Mouse (Mus musculus) kidney, adult 11 months (tissue): ENCODE results near the gene Fam131a.

ENCODE experiments used
- DNase-seq: peaks from one replicate; pipeline ENCODE4 v3.0.0; 2022

The Fam131a gene

DNA sequence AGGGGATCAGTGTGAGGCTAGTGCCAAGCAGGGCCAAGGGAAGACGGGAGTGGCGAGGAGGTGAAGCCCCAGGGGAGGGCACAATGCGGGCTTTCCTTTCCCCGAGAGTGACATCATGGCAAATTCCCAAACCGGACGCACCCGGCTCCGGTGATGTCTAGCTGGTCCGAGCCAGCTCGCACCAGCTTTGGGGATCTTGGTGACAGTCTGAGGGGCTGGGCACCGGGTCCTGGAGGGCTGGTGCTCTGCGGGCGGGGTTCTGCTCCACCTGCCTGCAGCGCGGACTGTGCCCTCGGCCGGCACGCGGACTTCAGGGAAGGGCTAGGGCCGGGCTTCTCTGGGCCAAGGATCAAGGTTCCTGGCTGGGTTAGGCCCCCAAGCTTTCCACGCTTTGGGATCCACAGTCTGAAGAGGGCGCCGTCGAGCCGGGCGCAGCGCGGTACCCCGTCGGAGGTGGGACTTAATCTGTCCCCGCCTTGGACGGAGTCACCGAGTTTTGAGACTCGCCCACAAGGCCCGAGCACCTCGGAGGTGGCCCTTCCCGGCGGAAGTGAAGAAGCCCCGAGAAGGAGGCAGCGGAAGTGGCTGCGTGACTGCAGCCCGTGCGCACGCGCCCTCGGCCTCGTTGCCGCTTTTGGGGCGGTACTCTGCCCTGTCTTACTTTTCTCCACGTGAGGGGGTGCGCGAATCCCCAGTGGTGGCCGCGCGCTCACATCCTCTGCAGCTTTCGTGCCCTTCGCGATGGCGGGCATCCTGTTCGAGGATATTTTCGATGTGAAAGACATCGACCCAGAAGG, 24.3 kb downstream of the Fam131a start, which contains the start of the genes Polr2h and Clcn2:
Gene Polr2h (plus strand): TSS at position 485 of the 797 bp plus-strand sequence.
Gene Clcn2 (minus strand): TSS at position 566 of the 797 bp plus-strand sequence.
- DNase-seq: peak; percentile 98

DNA sequence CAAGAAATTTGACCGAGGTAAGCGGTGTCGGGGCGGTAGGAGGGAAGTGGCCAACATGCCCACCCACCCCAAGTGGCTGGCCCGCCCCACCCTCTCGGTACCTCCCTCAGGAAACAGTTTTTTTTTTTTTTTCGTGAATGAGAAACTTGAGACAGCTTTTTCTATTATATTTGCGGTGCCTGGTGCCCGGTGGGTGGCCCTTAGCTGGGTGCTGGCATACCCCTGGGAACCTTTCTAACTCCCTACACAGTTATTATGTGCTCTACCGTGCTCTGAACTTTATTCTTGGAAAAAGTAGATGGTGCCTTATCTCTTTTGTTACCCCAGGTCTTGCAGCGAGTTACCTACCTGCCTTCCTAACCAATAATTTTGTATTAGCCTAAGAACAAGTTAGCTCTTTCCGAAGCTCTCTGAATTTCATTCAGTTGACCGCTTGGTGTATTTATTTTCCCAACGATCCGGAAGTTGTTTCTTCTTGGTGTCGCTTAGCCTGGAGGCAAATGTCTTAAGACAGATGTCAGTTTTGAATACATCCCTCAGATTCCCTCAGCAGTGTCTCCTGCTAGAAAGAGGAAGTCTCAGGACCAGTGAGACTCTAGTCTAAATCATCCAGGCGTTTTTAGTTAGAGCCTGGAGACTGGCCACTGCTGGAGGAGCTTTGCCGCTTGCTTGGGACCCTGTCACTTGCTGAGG, 25.1 kb downstream of the Fam131a start:
- no peak for DNase-seq

DNA sequence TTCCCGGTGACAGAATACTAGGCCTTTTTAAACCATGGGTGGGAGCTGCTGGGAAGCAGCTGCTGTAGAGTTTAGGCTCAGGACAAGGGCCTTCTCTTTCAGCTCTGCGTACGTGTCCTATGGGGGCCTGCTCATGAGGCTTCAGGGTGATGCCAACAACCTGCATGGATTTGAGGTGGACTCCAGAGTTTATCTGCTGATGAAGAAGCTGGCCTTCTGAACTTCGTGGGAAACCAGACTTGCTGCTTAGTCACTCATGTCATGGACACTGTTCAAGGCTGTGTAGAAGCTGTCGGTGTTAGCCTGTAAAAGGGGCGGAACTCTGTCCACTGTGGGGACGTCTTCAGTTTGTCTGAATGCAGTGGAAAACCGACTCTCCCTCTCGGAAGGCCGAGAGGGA, 28.8 kb downstream of the Fam131a start:
- DNase-seq: no peak

DNA sequence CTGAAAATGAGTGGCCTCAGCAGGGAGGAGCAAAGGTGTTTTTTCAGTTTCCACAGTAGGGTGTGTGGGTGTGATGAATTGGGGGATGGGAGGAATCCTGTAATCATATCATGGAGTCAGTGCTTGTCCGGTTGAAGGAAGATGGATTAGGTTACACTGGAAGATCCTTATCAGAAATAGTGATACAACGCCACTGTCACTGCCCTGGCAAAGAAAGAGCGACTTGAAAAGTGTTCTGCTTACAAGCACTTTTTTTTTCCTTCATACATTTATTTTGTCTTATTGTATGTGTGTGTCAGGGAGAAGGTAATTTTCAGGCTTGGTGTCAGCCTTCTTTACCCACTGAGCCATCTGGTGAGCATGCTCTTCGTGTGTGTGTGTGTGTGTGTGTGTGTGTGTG, 29.7 kb downstream of the Fam131a start:
- no peak for DNase-seq

DNA sequence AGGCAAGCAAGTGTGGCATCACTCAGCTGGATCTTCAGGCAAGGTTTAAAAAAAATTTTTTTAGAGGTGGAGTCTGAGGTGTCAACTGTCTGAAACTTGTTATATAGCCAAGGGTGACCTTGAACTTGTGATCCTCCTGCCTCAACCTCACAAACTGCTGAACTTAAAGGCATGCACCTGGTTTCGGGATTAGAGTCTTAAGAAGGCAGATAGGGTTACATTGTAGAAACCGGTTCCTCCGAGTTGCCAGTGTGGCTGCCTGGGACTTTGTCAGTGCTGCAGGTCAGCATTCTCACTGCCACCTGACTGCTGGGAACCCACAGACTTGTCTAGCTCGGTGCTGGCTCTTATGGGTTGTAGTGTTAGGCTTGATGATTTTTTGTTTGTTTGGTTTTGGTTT, 30.2 kb downstream of the Fam131a start:
- no peak for DNase-seq

DNA sequence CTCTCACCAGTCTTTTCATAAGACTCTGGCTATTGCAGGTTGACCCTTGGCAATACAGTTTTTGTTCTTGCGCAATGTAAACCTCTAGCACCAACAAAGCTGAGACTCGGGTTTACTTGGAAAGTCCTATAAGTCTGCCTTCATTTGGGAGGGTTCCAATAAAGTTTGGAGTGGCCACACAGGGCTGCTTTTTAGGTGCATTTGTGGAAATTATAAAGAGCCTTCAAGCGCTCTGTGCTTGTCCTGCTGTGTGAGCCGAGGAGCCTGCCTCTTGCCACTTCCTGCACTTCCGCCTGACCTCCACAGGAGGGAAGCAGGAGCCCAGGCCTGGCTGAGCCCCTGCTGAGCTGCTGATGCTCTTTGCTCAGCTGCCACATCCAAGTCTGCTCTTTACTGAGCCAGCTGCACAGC, 31.3 kb downstream of the Fam131a start:
- peak; percentile 54 for DNase-seq

DNA sequence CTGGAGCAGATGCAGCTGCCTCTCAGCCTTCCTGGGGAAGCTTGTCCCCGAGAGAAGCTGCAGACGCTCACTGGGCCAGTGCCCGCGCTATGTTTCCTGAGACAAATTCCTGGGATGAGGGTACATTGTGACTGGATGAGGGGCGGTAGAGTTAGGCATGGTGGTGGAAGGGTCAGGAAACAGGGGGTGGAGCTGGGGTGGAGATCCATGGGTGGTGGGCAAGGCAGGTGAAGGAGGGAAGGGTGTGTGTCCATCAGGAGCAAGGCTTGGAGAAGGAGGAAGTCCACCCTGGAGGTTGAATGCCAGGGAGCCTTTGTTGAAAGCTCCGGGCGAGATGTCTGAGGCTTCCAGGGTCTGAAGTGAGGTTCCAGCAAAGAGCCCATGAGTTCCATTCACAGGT, 32.3 kb downstream of the Fam131a start:
- no peak for DNase-seq

DNA sequence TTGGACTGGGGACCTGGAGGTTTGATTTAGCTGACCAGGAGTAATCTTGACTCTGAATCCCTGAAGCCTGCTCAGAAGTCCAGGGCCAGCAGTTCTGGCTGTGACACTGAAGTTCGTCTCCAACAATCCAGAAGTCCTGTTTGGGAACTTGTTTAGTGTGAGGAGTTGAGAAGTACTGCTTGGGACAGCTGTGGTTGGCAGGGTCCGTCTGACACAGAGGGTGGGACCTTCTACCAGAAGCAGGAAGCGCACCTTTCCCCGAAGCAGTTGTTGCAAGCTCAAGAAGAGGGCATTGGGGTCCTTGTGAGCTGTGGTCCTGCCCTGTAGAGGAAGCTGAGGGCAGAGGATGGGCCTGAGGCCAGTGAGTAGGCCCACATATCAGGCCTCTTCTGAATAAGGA, 32.7 kb downstream of the Fam131a start:
- DNase-seq: no peak

DNA sequence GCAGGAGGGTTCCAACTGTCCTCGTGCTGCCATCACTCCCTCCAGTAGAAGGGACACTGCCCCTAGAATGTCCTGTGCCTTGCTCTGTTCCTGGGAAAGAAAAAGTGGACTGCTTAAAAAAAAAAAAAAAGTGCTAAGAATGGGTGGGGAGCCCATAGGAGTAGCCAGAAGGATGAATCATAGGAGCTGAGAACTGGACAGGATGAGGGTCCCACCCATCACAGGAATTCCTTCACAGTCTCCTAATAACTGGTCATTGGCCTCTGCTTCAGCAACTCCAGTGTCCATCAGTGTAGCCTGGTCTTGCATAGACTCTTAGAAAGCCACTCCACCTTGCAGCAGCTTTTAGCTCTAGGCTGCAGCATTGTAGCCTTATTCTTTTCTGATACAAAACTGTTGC, 33.3 kb downstream of the Fam131a start:
- no peak for DNase-seq

DNA sequence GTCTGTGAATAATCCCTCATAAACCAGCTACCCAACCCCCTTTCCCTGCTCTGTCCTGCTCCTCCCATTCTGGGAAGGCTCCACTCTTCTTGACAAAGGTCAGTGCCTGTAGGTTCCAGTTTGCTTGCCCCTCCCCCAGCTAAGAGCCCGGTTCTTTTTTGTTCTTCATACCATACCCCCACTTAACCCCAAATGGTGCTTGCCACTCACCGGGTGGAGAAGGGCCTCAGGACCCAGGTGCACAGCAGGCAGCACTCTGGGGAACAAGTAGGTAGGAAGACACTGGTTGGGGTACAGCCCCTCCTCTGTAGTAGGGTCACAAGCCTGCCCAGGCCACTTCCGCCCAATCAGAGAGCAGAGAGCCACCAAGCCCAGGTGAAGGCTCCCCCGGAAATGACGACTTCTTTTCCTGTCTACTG, 37.3 kb downstream of the Fam131a start:
- peak; percentile 84 for DNase-seq

DNA sequence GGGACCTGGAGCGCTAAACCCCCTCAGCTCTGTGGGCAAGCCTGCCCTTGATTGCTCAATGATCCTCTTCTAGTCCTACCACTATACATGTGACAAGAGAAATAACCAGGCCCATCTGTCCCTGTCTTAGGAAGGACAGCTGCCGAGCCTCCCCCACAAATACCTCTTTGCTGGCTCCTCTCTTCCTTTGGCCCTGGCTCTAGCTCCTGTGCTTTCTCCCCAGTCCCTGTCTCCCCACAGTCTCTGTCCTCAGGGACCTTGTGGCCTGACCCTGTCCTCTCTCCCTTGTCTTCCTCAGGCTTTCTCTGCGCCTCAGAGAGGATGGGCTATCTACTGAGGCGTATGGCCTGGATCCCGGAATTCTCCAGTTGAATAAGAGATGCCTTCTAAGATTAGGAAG, 38.6 kb downstream of the Fam131a start:
- DNase-seq: no peak

DNA sequence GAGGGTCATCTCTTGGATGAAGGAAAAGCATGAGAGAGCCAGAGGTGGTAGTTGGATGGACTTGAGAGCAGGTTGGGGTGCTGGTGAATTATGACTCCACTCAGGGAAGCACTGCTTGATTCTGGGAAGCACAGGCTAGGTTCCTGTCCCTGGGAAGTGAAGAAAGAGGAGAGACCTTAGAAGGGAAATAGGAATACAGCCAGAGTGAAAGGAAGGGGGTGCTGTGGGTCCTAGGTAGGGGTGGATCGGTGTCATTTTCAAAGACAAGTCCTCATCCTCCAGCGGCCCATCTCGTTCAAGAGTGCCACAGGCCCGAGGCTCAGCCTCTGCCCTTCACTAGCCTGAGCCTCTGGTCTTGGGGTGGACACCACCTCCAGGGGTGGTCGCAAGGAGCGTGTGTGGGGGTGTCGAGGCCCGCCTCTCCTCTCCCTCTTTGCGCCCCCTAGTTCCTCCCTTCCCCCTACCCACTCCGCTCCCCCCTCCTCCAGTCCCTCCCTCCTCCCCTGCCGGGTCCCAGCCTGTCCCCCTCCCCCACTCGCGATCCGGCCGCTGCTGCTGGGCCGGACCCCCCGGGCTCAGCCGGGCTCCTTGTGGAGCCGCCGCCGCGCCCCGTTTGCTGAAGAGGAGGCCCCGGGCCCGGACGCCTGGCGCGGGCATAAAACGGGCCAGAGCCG, 39.3 kb downstream of the Fam131a start:
- no peak for DNase-seq

DNA sequence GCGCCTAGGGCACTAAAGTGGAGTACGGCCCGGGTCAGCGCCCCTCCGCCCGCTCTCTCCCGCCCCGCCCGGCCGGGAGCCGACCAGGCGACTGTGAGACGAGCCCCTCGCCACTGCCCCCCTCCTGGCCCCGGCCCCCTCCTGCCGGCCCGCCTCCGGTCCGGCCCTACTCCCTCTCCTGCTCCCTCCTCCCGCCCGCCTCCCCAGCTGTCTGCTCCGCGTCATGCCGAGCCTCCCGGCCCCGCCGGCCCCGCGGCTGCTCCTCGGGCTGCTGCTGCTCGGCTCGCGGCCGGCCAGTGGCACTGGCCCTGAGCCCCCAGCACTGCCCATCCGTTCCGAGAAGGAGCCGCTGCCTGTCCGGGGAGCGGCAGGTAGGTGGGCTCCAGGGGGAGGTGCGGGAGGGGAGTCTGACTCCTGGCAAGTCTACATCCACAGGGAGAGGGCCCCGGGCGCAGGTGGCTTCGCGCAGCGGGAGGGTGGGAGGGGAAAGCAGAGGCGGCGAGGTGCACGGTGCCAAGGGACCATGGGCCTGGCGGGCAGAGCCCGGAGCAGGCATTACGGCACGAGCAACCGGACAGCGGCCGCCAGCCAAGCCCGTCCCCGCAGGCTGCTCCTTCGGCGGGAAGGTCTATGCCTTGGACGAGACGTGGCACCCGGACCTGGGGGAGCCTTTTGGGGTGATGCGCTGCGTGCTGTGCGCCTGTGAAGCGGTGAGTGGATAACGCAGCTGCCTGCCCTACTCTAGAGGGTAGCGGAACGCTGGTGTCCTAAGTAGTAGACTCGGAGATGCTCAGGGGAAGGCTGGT, 40.1 kb downstream of the Fam131a start, which contains the start of gene Chrd:
Gene Chrd (plus strand): TSS at position 203 of the 806 bp plus-strand sequence.
- peak; percentile 49 for DNase-seq

DNA sequence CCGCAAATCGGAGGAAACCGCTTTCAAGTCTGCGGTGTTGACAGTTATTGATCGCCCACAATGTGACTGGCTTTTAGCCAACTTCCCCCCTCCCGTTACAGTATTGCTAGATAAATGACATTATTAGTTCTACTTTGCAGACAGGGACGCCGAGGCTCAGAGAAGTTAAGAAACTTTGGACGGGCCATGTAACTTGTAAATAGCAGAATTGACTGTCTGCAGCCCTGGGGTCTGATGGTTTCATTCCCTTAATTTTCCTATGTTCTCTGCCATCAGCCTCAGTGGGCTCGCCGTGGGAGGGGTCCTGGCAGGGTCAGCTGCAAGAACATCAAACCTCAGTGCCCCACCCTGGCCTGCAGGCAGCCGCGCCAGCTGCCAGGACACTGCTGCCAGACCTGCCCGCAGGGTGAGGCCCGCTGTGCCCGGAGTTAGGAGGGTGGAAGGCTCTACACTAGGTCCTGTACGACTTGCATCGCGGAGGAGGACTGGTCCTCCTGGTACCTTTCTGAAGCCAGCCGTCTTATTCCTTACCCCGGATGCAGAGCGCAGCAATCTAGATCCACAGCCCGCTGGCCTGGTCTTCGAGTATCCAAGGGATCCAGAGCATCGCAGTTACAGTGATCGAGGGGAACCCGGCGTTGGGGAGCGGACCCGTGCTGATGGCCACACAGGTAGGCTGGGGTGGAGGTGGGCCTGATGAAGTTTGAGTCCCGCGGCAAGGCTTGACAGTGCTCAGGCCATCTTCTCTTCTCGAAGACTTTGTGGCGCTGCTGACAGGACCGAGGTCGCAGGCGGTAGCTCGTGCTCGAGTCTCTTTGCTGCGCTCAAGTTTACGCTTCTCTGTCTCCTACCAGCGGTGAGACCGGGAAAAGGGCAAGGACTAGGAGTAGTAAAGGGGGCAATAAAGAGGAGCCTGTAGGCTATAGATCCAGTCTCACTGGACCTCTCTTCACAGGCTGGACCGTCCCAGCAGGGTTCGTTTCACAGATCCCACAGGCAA, 41.0 kb downstream of the Fam131a start, which contains the start of gene Thpo:
Gene Thpo (minus strand): TSS at position 781 of the 1,000 bp plus-strand sequence.
- DNase-seq: no peak

DNA sequence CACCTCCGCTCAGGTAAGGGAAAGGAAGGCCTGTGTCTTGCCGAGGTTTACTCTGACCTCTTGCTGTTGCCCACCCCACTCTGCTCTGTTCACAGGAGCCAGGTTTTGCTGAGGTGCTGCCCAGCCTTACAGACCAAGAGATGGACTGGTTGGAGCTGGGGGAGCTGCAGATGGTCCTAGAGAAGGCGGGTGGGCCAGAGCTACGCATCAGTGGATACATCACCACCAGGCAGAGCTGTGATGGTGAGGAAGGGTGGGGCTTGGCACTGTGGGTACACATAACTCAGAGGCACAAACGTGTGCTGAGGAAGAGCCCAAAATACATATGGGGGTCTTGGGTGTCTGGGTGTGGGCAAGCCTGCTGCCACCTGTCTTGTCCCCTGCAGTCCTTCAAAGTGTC, 42.6 kb downstream of the Fam131a start:
- no peak for DNase-seq

DNA sequence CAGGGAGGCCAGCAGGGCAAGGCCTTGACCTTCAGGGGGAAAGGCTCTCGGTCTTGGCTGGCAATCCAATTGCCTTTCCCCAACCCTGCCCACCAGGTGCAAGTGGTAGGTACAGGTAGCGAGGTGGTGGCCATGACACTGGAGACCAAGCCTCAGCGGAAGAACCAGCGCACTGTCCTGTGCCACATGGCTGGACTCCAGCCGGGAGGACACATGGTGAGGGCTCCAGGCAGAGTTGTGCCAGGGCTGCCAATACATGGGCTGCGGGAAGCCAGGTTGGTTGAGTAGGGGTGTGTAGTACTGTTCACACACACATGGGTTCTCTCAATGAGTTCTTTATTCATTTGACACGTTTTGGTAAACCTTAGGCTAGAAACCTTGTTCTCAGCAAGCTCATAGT, 43.1 kb downstream of the Fam131a start:
- no peak for DNase-seq

DNA sequence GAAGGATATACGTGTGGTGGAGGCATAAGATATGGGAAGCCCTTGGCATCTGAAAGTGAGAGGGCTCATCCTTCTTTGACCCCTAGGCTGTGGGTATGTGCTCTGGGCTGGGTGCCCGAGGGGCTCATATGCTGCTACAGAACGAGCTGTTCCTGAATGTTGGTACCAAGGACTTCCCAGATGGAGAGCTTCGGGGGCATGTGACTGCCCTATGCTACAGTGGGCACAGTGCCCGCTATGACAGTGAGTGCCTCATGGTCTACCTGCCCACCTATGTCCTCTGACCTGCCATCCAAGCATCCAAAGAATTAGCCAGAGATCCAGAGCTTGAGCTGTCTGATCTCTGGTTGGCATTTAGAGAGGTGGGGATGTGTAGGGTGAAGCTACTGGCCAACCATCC, 43.8 kb downstream of the Fam131a start:
- DNase-seq: no peak

DNA sequence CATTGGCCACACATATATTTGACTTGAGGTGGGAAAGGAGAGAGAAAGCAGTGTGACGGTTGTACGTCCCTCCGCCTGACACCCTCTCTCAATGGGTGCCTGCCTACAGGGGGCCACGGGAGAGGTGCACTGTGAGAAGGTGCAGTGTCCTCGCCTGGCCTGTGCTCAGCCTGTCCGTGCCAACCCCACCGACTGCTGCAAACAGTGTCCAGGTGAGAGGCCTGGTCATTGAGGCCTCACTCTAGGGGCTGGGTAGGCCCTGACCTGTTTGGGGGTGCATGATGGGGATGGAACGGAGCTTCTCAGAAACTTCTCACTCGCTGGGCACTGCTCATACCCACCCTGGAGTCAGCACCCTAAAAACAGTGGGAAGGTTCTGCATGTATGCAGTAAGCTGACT, 46.8 kb downstream of the Fam131a start:
- DNase-seq: no peak

DNA sequence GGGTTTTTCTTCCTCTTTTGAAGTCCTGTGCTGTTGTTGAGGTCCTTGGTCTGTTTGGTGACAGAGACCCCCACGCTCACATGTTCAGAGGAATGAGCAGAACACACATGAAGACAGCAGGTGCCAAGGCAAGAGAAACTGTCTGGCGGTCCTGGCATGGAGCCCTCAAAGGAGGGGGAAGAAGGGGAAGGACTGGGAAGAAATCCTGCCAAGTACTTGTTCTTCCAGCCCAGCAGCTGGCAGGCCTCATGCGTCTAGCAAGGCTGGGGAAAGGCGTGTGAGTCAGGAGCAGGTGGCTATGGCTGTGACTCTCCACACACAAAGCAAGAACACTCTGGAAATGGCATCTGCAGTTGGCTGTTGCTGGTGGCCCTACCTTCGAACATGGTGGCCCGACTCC, 53.6 kb downstream of the Fam131a start:
- DNase-seq: no peak

DNA sequence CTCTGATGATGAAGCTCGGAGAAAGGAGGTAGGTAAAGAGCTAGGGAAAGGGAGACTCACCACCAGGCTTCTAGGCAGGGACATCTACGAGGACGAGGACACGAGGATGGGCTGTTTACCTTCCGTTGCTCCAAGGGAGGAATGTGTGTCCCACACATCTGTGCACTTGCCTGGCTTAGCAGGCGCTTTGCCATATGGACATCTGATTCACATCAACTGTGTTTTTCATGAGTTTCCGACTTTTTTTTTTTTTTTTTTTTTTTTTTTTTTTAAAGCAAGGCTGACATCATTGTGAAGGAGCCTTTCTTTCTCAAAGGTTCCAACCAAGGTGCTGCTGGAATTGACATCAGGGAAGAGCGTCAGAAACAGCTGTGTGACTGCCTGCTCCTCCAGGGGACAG, 57.5 kb downstream of the Fam131a start:
- no peak for DNase-seq
